Mouse (Mus musculus) liver, embryonic 14.5 days (tissue): ENCODE measurements around the gene Arid4a. TPM values are rescaled to one million over a fixed set of nuclear protein-coding genes. Genes with fewer than 3 reads are reported as not detected.
A peak's percentile ranks its signal among the peaks of the same experiment; 100 is the strongest.

Experiments
- ATAC-seq: fragments of 200-750 bp; cut with Nextera tagmentation; 2 replicates; pipeline ENCODE4 v1.8.0; 2017; ENCODE audit warnings: moderate number of reproducible peaks, mild to moderate bottlenecking, moderate library complexity; ENCODE audit not compliant: insufficient read depth
- DNase-seq, 3 experiments: peaks; one replicate each; pipeline ENCODE4 v3.0.0-alpha.2; 2012 to 2013; ENCODE audit warnings: low read depth in 3 of 3, low spot score in 3 of 3
- H3K27ac ChIP-seq: fragments of 300-500 bp; sonication (generic); 2 replicates; pipeline ENCODE4 v1.5.1; 2014; ENCODE audit warnings: moderate library complexity, mild to moderate bottlenecking, control low read depth, inconsistent platforms
- H3K27me3 ChIP-seq: fragments of 300-500 bp; sonication (generic); 2 replicates; pipeline ENCODE4 v1.6.1; 2014; ENCODE audit warnings: mild to moderate bottlenecking, low read length, moderate library complexity; ENCODE audit not compliant: control insufficient read depth, insufficient read depth
- H3K36me3 ChIP-seq: fragments of 300-500 bp; sonication (generic); replicated peaks from 2 replicates; pipeline ENCODE4 v1.6.1; 2014; ENCODE audit warnings: low read depth; ENCODE audit not compliant: control insufficient read depth, insufficient read depth
- H3K4me1 ChIP-seq, 2 experiments: fragments of 200-500 bp in 1 of 2; fragments of 300-500 bp in 1 of 2; sonication (generic) in 1 of 2; replicated peaks; 2 replicates each; pipeline ENCODE4 v1.6.1; 2012 to 2014; ENCODE audit warnings: antibody characterized with exemption in 1 of 2, inconsistent platforms in 1 of 2, low read length in 1 of 2; ENCODE audit not compliant: control insufficient read depth in 2 of 2, insufficient read depth in 2 of 2
- H3K4me2 ChIP-seq: fragments of 300-500 bp; sonication (generic); 2 replicates; pipeline ENCODE4 v1.6.1; 2014; ENCODE audit warnings: low read depth, mild to moderate bottlenecking, control low read depth, moderate library complexity
- H3K4me3 ChIP-seq, 2 experiments: fragments of 200-500 bp in 1 of 2; fragments of 300-500 bp in 1 of 2; sonication (generic) in 1 of 2; 2 replicates each; pipeline ENCODE4 v1.5.1; 2012 to 2014; ENCODE audit warnings: low read depth in 2 of 2, low read length in 2 of 2, mild to moderate bottlenecking in 2 of 2, control low read depth in 1 of 2, inconsistent platforms in 1 of 2, moderate library complexity in 1 of 2; ENCODE audit not compliant: insufficient read depth in 1 of 2
- H3K9ac ChIP-seq: fragments of 300-500 bp; sonication (generic); replicated peaks from 2 replicates; pipeline ENCODE4 v1.6.1; 2014; ENCODE audit warnings: mild to moderate bottlenecking, control low read depth, moderate library complexity
- H3K9me3 ChIP-seq: fragments of 300-500 bp; sonication (generic); 2 replicates; pipeline ENCODE4 v1.6.1; 2016; ENCODE audit warnings: low read length, mixed read lengths; ENCODE audit not compliant: control insufficient read depth
- CTCF ChIP-seq: IDR thresholded peaks from 2 replicates; pipeline ENCODE4 v1.5.1; 2016; ENCODE audit warnings: antibody characterized with exemption, low read depth, control low read depth
- EP300 ChIP-seq: IDR thresholded peaks from 2 replicates; pipeline ENCODE4 v1.6.1; 2016; ENCODE audit warnings: antibody characterized with exemption, low read depth
- WGBS: fragments of 180-500 bp; shearing (Covaris S2); extraction: QIAGEN DNeasy Blood & Tissue Kit; methylation state at CpG from one replicate; pipeline ENCODE4 v1.1.7; 2014; ENCODE audit not compliant: insufficient replicate concordance; 5-methylcytosine and 5-hydroxymethylcytosine counted together
- polyA plus RNA-seq, 2 experiments: library from polyadenylated mRNA; depleted of rRNA in 1 of 2; stranded (reverse) in 1 of 2; unstranded in 1 of 2; fragments of >200 nt; fragmentation: Nextera tagmentation in 1 of 2; extraction: Ambion mirVana in 1 of 2; gene quantifications; 2 replicates each; pipeline versions ENCODE4 v1.2.1 to v1.2.3; 2012 to 2014

Gene Arid4a
- polyA plus RNA-seq, 2 experiments = 4.6 to 17.7 TPM

DNA sequence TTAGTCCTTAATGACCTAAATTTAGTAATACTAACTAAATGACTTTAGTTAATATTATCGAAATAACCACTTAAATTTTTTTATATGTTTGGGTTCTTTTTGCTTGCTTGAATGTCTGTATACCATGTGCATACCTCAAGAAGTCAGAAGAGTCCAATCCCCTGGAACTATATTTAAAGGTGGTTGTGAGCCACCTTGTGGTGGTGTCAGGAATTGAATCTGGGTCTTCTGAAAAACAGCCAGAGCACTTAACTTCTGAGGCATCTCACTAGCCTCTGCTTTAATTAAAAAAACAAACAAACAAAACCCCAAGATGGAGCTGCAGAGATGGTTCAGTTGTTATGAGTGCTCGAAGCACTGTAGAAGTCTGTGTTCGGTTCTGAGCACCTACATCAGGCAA, 131.9 kb downstream of the Arid4a start:
- no peaks in the 10 kb centered on the region for H3K4me1 ChIP-seq
- peaks cover 10% of the 10 kb centered on the region for H3K36me3 ChIP-seq
- DNase-seq (peak in 1 of 3 experiments; percentile 31), ATAC-seq (no peak)
- no peak overlapping the region for H3K27ac ChIP-seq
- TF ChIP-seq CTCF (peak; percentile 56; the same call in 1 of the 2 replicates), EP300 (no peak)
- 62% methylated on average over 3 of the region's 3 CpGs for WGBS
- no peak overlapping the region for H3K4me2 ChIP-seq
- H3K4me3 ChIP-seq = no peak overlapping the region
- H3K27me3 ChIP-seq = no peaks in the 10 kb centered on the region
- no peaks in the 10 kb centered on the region for H3K9me3 ChIP-seq
- H3K9ac ChIP-seq = no peak overlapping the region

Other genes starting within 250 kb of the Arid4a start
- gene Frmd6, start 190.5 kb upstream of the Arid4a start, polyA plus RNA-seq (2012; rRNA removed) = 1.4 and 1.9 TPM in 2 replicates
- gene Frmd6, start 190.5 kb upstream of the Arid4a start, polyA plus RNA-seq (2014; fragmentation: Nextera tagmentation; extraction: Ambion mirVana) = 2.6 and 2.9 TPM in 2 replicates
- 11.4 and 20.1 TPM in 2 replicates for gene Actr10, start 78.1 kb upstream of the Arid4a start, polyA plus RNA-seq (2012; rRNA removed)
- gene Actr10, start 78.1 kb upstream of the Arid4a start, polyA plus RNA-seq (2014; fragmentation: Nextera tagmentation; extraction: Ambion mirVana) = 127 and 128 TPM in 2 replicates
- 72.1 and 138 TPM in 2 replicates for gene Psma3, start 41.4 kb upstream of the Arid4a start, polyA plus RNA-seq (2012; rRNA removed)
- 370 and 401 TPM in 2 replicates for gene Psma3, start 41.4 kb upstream of the Arid4a start, polyA plus RNA-seq (2014; fragmentation: Nextera tagmentation; extraction: Ambion mirVana)
- not detected in 2 replicates for gene Tomm20l, start 95.4 kb downstream of the Arid4a start, polyA plus RNA-seq (2012; rRNA removed)
- gene Tomm20l, start 95.4 kb downstream of the Arid4a start, polyA plus RNA-seq (2014; fragmentation: Nextera tagmentation; extraction: Ambion mirVana) = not detected in 2 replicates
- gene Timm9, start 120.7 kb downstream of the Arid4a start, polyA plus RNA-seq (2012; rRNA removed) = 13.0 and 23.7 TPM in 2 replicates
- gene Timm9, start 120.7 kb downstream of the Arid4a start, polyA plus RNA-seq (2014; fragmentation: Nextera tagmentation; extraction: Ambion mirVana) = 40.2 and 43.4 TPM in 2 replicates
- gene 2700049A03Rik, start 120.9 kb downstream of the Arid4a start, polyA plus RNA-seq (2012; rRNA removed) = 2.0 and 2.7 TPM in 2 replicates
- 4.1 and 4.2 TPM in 2 replicates for gene 2700049A03Rik, start 120.9 kb downstream of the Arid4a start, polyA plus RNA-seq (2014; fragmentation: Nextera tagmentation; extraction: Ambion mirVana)